Mouse (Mus musculus) lung, adult 2 months (tissue): ENCODE results near the gene Fgf14. TPM values are rescaled to one million over a fixed set of nuclear protein-coding genes. Genes with fewer than 3 reads are reported as not detected.

Experiments used
- DNase-seq: peaks from one replicate; pipeline ENCODE4 v3.0.0; 2022
- H3K4me1 ChIP-seq: fragments of 200-500 bp; 2 replicates; pipeline ENCODE4 v1.6.1; 2011; ENCODE audit warnings: low read length; ENCODE audit not compliant: control insufficient read depth, insufficient read depth
- H3K4me3 ChIP-seq: fragments of 200-500 bp; replicated peaks from 2 replicates; pipeline ENCODE3; 2011; ENCODE audit warnings: low read depth, mild to moderate bottlenecking, control low read depth, low read length; ENCODE audit errors: extremely low read depth
- CTCF ChIP-seq: fragments of 200-500 bp; IDR thresholded peaks from 2 replicates; pipeline ENCODE4 v1.5.1; 2011; ENCODE audit warnings: mild to moderate bottlenecking, low read length, control low read depth; ENCODE audit not compliant: insufficient read depth
- POLR2A ChIP-seq: fragments of 200-500 bp; IDR thresholded peaks from 2 replicates; pipeline ENCODE4 v1.6.1; 2011; ENCODE audit warnings: low read depth, mild to moderate bottlenecking, control low read depth, low read length, borderline replicate concordance; ENCODE audit errors: extremely low read depth
- WGBS: fragments of 180-500 bp; shearing (Covaris S2); methylation state at CpG from one replicate; pipeline ENCODE4 v1.1.7; 2018; 5-methylcytosine and 5-hydroxymethylcytosine counted together
- polyA plus RNA-seq: library from polyadenylated mRNA; depleted of rRNA; stranded (reverse); fragments of >200 nt; gene quantifications from 2 replicates; pipeline ENCODE4 v1.2.3, GENCODE M21; 2012

Fgf14 gene
- polyA plus RNA-seq, 1 experiment: not detected

- 26% methylated on average over 1 of the region's 1 CpGs for WGBS
- Histone ChIP-seq H3K4me1 (no peaks in the 10 kb centered on the region), H3K4me3 (no peak overlapping the region)
- DNase-seq: no peak
- no peak for TF ChIP-seq CTCF
- TF ChIP-seq POLR2A: no peak
These were observed 357.8 kb downstream of the Fgf14 start for GRCm38 (mm10) chr14:124319017-124319718.

GRCm38 (mm10) chr14:124315513-124315912 lies 361.4 kb downstream of the Fgf14 start:
- Histone ChIP-seq H3K4me1 (no peaks in the 10 kb centered on the region), H3K4me3 (no peak overlapping the region)
- DNase-seq: no peak
- no peak for TF ChIP-seq CTCF
- no peak for TF ChIP-seq POLR2A
- WGBS: 66% methylated on average over 2 of the region's 2 CpGs

- TF ChIP-seq POLR2A: no peak
- no peak for TF ChIP-seq CTCF
- no peaks in the 10 kb centered on the region for H3K4me1 ChIP-seq
- H3K4me3 ChIP-seq: no peak overlapping the region
- DNase-seq: no peak
These were observed 389.9 kb downstream of the Fgf14 start for GRCm38 (mm10) chr14:124287027-124287426.

GRCm38 (mm10) chr14:124278384-124278944 lies 398.5 kb downstream of the Fgf14 start:
- H3K4me1 ChIP-seq: no peaks in the 10 kb centered on the region
- DNase-seq: no peak
- TF ChIP-seq POLR2A (no peak), CTCF (no peak)
- no peak overlapping the region for H3K4me3 ChIP-seq

- H3K4me3 ChIP-seq: no peak overlapping the region
- no peaks in the 10 kb centered on the region for H3K4me1 ChIP-seq
- DNase-seq: no peak
- TF ChIP-seq POLR2A (no peak), CTCF (no peak)
These were observed 409.9 kb downstream of the Fgf14 start for GRCm38 (mm10) chr14:124266977-124267376.

- TF ChIP-seq CTCF (no peak), POLR2A (no peak)
- Histone ChIP-seq H3K4me3 (no peak overlapping the region), H3K4me1 (no peaks in the 10 kb centered on the region)
- WGBS: 37% methylated on average over 2 of the region's 2 CpGs
- DNase-seq: no peak
These were observed 412.3 kb downstream of the Fgf14 start for GRCm38 (mm10) chr14:124264541-124265059.

- TF ChIP-seq POLR2A: no peak
- no peak for TF ChIP-seq CTCF
- H3K4me3 ChIP-seq: no peak overlapping the region
- H3K4me1 ChIP-seq: no peaks in the 10 kb centered on the region
- DNase-seq: no peak
These were observed 413.7 kb downstream of the Fgf14 start for GRCm38 (mm10) chr14:124263199-124263598.

- TF ChIP-seq POLR2A (no peak), CTCF (no peak)
- DNase-seq: no peak
- WGBS: 54% methylated on average over 1 of the region's 1 CpGs
- no peaks in the 10 kb centered on the region for H3K4me1 ChIP-seq
- no peak overlapping the region for H3K4me3 ChIP-seq
These were observed 429.4 kb downstream of the Fgf14 start for GRCm38 (mm10) chr14:124247517-124247916.

- 53% methylated on average over 2 of the region's 2 CpGs for WGBS
These were observed 453.5 kb downstream of the Fgf14 start for GRCm38 (mm10) chr14:124223445-124223844.

GRCm38 (mm10) chr14:124222447-124222846 lies 454.5 kb downstream of the Fgf14 start:
- TF ChIP-seq POLR2A: no peak
- TF ChIP-seq CTCF: no peak
- no peaks in the 10 kb centered on the region for H3K4me1 ChIP-seq
- no peak overlapping the region for H3K4me3 ChIP-seq
- 24% methylated on average over 1 of the region's 1 CpGs for WGBS
- no peak for DNase-seq

More at GRCm38 (mm10) chr14:124223445-124223844, 453.5 kb downstream of the Fgf14 start:
- no peaks in the 10 kb centered on the region for H3K4me1 ChIP-seq
- TF ChIP-seq CTCF: no peak
- TF ChIP-seq POLR2A: no peak
- H3K4me3 ChIP-seq: no peak overlapping the region
- no peak for DNase-seq
